Mouse (Mus musculus) right cerebral cortex, postnatal 10 days (tissue): ENCODE results near the gene Hs1bp3.

Source experiments
- DNase-seq, 2 experiments: peaks; one replicate each; pipeline ENCODE4 v3.0.0; 2021; ENCODE audit warnings: low spot score in 2 of 2

Gene Hs1bp3

DNA sequence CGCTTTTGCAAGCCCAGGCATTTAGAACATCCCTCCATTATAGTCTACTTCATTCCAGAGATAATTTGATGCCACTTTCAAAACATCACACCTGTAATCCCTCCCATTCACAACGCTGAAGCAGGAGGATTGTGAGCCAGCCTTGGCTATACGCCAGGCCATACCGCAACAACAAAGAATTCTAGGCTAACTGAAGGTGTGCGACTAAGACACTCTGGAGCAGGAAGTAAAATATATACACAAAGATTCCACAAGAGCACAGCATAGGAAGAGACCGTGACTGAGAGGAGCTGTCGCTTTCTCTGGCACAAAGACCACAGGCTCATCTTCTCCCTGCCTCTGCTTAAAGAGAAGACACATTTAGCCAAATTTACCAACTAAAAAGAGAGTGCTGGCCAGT is 49.2 kb downstream of the Hs1bp3 start:
- DNase-seq, result no peak

DNA sequence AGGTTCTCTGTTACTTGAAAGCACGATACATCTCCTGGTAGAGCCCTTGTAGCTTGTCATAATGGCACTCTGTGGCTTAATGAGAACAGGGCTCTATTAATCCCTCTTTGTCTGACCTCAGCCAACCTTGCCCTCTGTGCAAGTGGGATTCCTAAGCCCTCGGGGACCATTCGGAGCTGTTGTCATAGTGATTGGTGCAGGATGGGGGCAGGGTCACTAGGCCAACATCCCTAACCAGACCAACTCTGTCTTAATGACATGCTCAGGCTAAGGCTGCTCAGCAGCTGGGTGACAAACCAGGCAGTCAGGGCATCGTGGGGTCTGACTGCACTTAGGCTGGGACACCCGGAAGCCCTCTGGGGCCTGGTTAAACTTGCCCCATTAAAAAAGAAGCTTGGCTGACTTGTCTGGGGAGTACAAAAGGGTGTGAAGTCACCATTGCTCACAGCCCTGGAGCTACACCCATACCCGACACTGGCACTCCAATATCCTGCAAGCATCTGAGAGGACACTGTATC is 51.1 kb downstream of the Hs1bp3 start:
- DNase-seq, result peak; percentile 68 to 75

DNA sequence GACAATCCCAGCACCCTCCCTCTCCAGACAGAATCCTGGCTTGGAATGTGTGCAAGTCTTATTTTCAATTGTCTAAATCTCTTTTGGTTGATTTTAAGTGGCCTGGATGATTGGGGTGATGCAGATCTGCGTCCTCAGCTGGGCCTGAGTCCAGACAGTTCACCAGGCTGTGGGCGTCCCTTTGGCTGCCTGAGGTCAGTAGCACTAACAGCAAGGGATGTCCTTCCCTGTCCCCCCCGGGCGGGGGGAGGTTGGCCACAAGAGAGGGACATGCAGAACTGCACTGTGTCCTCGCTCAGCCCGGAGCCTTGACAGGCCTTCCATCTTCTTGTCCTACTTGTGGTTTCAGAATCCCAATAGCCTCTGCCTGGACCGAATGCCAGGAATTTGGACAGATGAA is 52.1 kb downstream of the Hs1bp3 start:
- peak; percentile 31 to 45 for DNase-seq

DNA sequence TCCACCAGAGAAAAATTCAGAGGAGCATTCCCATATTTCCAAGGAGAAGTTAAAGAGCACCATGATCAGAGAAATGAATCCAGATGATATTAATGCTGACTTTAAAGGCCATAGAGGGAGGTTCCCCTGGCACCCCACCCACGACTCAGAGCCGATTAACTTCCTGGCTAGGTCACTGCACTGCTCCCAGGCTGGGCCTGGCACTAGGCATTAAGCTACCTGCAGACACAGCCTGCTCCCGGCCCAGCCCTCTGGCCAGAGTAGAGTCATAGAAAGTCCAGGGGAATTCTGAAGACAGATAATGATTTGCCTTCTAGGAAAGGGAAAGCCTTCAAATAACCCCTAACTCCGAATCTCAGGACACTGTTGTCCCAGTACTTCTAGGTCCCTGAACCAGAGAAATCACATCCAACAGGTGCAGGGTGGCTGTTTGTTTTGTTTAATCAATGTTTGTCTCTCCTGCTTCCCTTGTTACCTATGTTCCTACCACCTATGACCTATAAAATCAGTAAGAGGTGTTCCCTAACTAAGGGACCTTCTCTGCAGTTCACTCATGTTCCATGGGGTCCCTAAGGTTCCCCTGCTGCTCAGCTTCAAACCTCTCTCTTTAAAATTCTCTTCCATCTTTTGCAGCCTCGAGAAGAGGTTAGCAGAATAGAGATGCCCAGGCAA is 52.8 kb downstream of the Hs1bp3 start:
- no peak for DNase-seq

DNA sequence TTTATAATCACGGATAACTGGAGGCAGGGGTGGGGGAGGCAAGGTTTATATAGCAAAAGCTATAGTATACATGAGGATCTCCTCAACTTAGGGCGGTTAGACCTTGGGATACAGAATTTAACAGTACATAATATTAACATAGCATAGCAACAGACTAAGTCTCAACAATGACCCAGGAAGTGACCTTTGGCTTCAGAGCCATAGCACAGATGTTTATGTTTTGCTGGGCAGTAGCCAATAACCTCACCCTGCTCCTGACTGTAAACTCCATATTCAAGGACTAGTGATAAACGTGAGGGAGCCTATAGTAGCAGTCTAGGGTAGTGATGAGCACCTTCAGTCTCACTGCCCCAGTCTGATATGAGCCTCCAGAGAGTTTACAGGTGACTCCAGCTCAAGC is 53.5 kb downstream of the Hs1bp3 start:
- no peak for DNase-seq

DNA sequence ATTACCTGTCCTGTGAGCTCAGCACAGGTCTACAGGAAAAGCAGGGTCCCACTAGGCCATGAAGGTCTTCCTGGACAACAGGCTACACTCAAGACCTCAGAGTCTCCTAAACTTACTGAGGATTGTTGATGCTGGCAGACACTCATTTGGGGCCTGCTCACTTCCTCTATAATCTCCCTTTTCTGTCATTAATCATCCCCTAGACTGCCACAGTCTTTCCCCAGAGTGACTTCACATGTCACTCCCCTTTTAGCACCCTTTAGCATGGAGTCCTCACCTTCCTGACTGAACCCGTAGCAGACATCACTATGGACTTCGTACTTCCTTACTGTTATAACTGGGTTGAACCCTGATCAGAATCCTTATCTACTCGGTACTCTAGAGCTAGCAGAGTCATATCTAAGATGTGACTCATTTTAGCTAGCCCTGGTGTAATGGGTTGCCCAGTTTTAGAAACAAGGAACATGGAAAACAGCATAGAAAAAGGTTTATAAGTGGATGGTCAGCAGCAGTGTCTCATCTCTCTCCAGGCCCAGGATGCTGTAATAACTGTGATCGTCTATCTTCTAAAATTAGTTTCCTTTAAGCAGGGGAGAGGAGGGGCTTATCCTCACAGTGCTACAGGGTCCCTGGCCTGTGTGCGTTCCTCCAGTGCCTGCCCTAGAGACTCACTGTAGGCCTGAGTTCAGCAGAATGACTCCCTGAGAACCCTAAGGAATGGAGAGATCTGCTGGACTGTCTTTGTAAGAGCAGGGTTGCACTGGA is 58.7 kb downstream of the Hs1bp3 start:
- no peak for DNase-seq

DNA sequence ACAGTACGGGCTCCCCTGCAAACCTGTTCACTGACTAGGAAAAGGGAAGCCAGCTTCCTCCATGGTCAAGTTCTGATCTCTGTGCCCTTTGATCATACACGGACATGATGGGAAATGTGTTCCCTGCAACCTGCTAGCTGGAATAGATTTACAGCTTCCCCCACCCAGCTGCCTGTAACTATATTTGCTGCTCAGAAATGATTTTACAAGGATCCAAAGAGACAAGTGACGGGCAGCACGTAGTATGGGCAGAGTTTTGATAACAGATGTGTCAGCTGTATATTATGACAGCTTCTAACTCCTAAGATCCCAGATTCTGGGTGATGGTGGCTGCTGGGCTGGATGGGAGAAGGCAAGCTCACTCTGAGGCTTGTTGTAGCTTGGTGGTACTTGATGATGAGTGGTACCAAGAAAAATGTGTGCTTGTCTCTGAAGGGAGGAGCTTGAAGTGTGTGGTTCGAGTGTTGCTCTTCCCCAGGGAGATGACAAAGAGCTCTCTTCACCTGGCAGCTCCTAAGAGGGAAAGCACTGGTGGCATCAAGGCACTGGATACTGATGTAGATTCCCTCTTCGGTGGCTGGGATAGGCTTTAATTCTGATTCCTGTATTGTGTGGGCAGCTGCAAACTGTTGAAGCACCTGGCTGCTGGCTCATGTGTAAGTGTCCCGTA is 59.4 kb downstream of the Hs1bp3 start:
- DNase-seq, result no peak

DNA sequence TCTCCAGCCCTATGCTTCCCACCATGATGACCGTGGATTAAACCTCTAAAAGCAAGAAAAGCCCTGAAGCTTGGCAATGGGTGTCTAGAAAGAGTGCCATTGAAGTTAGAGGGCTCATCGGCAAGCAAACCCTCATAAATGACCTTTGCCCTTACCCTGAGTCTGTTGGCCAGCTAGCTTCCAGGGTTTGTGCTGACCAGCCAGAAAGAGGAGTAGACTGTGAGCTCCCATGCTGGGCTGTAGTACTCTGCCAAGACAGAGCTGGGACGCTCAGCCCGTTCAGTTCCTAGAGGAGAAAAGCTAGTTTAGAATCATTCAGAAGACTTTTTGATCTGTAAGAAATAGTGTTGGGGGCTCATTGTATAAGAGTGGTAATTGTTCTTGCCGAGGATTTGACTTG is 60.5 kb downstream of the Hs1bp3 start:
- DNase-seq, result no peak

DNA sequence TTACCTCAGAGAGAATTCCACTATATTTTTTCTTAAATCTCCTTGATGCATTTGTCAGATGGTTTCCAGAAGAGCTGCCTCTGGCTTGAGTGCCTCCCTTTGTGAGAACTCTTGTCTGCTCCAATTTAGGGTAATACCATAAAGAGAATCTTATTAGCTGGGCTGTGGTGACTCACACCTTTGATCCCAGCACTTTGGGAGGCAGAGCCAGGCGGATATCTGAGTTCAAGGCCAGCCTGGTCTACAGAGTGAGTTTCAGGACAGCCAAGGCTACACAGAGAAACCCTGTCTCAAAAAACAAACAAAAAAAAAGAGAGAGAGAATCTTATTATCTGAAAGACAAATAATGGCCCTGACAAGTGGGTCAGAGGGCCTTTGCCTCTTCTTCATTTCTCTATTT is 63.9 kb downstream of the Hs1bp3 start:
- no peak for DNase-seq

DNA sequence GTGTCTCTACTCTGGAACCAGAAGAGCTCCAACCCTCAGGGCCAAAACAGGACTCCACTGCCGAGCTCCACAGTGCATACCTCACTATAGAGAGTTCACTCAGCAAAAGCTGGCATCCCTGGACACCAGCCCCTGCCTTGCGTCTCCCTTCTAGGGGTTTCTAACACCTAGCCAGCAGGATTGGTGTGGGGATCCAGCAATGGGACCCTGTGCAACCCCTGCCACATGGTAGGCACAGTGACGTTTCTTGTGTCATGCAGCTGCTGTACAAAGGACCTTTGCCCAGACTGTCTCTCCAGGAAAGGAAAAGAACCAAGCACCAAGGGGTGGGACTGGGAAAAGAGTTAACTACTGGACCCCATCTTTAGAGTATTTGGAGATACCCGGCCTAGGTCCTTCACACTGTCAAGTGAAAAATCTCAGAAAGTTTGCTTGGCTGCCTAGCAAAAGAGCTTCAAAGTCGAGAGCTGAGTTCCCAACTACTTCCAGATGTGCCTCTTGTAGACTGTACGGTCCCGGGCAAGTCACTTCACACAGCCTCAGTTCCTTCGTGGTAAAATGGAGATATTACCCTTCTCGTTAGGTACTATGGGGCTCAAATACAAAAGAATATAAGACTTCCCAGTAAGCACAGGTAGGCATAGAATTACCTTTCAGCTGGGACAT is 64.9 kb downstream of the Hs1bp3 start:
- DNase-seq, result no peak

DNA sequence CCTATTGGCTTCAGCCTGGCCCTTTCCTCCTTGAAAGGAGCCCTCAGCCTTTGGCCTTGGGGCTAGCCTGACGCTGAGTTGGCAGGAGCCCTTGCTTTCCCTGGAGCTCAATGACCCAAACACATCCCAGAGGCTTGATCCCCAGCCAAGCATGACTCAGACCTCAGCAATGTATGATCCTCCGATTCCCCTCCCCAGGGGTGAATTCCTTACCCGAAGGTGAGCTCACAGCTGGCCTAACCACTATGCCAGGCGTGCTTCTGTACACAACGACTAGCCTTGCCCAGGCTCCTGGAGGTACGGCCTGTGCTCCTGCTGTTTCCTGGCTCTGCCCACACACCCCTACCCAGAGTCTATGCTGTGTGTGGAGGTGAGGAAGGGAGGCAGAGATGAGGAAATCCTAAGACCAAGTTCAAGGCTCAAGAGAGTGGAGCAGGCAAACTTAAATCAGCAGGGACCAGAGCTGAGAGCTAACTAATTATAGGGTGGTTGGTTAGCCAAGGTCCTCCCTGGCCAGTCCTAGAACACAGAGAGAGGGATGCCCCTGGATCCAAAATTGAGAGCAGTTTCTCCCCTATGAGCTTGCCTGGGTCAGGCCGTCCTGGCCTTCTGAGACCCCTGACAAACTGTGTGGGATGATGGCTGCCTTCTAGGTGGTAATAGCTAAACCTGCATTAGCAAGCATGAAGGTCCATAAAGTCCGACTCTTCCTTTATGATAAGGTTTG is 66.7 kb downstream of the Hs1bp3 start:
- DNase-seq, result no peak

DNA sequence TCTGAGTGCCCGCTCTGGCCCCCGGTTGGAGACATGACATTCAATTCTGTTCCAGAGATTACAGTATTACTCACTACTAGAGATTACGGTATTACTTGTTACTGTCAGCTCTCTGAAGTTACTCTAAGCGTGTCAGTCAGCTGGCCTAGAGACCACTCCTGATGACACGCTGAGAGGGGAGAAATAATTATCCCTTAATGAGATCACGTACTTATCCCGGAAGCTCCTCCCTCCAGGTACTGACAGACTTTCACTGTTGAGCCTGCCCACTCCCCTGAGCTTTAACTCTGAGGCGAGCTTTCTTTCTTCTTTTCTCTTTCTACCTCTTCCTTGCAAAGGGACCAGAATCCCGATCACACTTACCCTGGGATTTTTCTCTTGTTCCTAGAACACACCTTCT is 67.7 kb downstream of the Hs1bp3 start:
- no peak for DNase-seq

DNA sequence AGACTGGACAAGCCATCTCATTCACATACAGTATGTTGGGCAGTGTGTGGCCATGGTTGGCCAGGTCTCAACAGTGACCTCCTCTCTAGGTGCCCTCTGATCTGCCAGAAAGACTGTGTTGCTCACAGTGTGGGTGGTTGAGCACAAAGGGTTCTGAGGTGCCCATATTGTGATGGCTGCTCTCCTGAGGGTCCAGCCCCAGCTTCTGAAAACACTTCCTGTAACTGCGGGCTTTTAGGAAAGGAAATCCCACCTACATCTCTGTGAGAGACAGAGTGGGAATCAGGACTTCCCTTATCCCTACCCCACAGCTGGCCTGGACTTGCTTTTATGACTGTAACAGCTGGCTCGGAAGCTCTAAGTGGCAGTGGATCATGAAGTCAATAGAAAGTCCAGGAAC is 68.7 kb downstream of the Hs1bp3 start:
- DNase-seq, result no peak

DNA sequence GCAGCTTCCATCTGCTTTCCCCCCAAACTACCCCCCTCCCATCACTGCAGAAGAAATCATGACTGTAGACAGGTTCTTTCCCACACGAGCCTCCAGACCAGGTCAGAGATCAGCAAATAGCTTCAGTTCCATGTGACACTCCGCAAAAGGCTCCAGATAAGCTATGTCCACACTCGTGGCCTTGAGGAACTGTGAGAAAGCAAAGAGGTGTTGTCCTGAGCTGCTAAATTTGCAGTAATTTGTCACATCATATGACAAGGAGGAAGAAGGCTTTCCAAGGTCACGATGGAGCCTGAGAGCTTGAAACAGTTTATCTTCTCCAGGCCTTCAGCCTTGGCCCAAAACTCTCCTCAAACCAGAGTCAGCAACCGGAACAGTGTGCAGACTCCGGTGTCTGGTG is 70.6 kb downstream of the Hs1bp3 start:
- DNase-seq, result no peak

DNA sequence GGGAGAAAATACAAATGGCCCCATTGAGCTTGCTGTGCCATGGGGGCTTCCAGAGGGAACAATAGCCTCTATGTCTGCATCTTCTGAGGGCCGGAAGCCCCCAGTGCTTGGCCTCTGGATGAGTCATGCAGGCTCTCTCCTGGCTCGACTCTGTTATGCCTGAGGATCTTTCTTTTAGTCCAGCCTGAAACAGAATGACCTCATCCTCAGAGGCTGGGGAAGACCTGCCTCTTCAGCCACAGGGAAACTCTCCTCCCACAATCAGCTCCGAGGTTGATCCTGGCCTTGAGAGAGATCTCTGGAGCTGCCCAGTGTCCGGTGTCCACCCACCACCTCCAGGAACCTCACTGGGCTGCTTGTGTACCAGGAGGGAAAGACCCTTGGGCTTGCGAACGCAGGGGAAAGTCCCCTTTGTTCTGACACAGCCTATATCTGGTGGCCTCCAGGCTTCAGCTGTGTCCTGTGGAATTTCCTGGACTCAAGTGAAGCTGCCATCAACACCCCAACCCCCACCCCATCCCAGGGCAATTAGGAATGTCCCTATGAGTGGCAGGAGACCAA is 73.3 kb downstream of the Hs1bp3 start:
- DNase-seq, result peak in 1 of 2 experiments; percentile 40

DNA sequence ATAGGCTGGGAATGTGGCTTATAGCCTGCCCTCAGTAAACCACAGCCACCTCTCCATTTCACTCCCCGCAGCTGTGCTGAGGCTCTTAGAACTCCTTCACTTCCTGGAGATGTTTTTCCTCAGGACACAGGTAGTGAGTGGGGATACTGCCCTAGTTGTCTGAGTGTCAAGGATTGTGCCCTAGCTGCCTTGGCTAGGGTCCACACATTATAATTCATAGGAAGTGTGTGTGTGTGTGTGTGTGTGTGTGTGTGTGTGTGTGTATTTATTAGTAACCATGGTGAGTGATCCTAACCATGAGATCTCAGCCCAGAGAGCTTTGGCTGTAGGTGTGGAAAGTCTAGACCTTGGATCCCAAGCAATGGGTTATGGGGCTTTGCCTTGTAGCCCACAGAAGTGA is 74.0 kb downstream of the Hs1bp3 start:
- DNase-seq, result no peak

DNA sequence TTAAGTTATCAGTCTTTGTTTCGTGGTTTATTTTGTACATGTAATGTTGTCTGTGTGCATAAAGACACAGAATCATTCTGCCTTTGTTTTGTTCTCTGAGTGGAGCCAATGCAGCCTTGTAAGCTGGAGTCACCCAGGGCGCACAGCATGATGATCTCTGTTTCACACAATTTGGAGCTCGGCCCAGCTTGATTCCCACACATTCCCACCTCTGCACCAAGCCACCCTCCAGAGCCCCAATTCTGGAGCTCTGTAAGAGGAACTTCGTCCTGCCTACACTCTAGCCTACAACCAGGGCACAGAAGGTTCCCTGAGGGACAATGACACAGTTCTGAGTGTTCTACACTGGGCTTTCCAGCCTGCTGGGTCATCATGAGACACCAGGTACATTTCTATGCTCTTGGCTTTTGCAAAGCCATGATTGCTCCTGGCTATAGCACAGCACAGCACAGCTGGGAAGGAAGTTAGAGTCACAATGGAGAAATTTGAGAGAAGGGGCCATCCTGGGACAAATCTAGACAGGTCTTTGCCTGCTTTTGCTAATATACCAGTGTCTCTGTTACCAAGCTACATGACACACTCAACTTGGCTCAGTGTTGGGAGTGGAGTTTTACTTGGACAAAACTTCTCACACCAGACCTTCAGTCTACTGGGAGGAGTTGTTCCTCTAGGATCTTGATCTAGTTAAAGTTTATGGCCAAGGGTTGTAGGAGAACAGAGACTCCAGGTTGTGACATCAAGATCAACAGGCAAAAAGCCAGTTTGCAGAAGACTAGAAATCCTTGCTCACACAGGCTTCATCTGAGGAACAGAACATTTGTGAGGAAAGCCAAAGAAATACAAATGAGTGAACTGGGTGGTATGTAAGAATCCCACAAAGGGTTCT is 75.5 kb downstream of the Hs1bp3 start:
- no peak for DNase-seq

DNA sequence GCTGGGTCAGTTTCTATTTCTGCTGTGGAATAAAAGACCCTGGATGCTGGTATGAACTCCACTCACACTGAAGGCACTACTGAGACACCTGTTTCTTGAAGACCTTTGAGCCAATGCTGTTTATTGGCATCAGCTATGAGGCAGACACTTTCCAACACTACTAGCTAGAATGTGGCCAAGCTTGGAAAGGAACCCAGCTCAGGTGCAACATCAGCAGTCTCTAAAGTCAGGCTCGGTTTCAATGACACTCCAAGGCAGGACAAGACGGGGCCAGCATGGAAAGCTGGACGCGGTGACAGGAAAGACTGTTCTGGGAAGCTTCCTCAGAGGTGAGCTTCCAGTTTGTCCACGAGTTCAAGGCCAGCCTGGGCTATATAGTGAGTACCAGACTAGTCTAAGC is 80.0 kb downstream of the Hs1bp3 start:
- DNase-seq, result no peak
